ENCODE assay signal across 18 mouse cellular contexts in genomic region chr2:173113796-173114195, GRCm38 (mm10). TPM values are rescaled to one million over a fixed set of nuclear protein-coding genes. Genes with fewer than 3 reads are reported as not detected.
DNase-seq lines count a peak whose midpoint lies in the region; ATAC-seq and TF ChIP-seq lines count a peak whose summit lies in the region.
"Not testable (repeated sequence)": the region's sequence is repeated elsewhere in the genome, so short reads cannot be mapped to it uniquely, and the experiment has no call there.
"Had no signal": no experiment of that assay in that cellular context is flagged by ENCODE, and none has a peak within 500 bp of the region (broad histone marks: within the 10 kb centered on the region; RNA-seq: fewer than 3 reads in every experiment).

No protein-coding gene starts in this region.

- not testable (repeated sequence) for H3K4me3 ChIP-seq in E14TG2a.4 (replicated peaks; ENCODE audit: low read length); brown adipose tissue, adult 24 weeks (ENCODE audit: insufficient read depth, low read depth, low read length); hindbrain, postnatal 0 days (ENCODE audit: low read length); layer of hippocampus, adult 2 months; liver, postnatal 0 days (ENCODE audit: low read depth, low read length); stomach, postnatal 0 days (ENCODE audit: low read depth, low read length)

- not testable (repeated sequence) for H3K9me3 ChIP-seq in E14TG2a.4 (ENCODE audit: low read length); hindbrain, postnatal 0 days (ENCODE audit: low read length); liver, postnatal 0 days (ENCODE audit: low read length); stomach, postnatal 0 days (ENCODE audit: control insufficient read depth, low read length)

- 70% methylated on average over 3 of the region's 3 CpGs for WGBS in hindbrain, postnatal 0 days
- 60% methylated on average over 3 of the region's 3 CpGs for WGBS in liver, postnatal 0 days (ENCODE audit: insufficient replicate concordance)
- WGBS in stomach, postnatal 0 days, result 64% methylated on average over 3 of the region's 3 CpGs

- H3K4me1 ChIP-seq in E14TG2a.4 (replicated peaks; ENCODE audit: low read depth, low read length); brown adipose tissue, adult 24 weeks (ENCODE audit: control insufficient read depth, insufficient read depth, insufficient read length, low read length); hindbrain, postnatal 0 days (ENCODE audit: insufficient read depth, low read length); liver, postnatal 0 days (ENCODE audit: insufficient read depth); stomach, postnatal 0 days (replicated peaks; ENCODE audit: control insufficient read depth, insufficient read depth): not testable (repeated sequence)

- H3K4me2 ChIP-seq in hindbrain, postnatal 0 days (ENCODE audit: low read depth, low read length); liver, postnatal 0 days (ENCODE audit: low read depth, low read length); stomach, postnatal 0 days (replicated peaks; ENCODE audit: low read depth): not testable (repeated sequence)

- H3K9ac ChIP-seq in hindbrain, postnatal 0 days (replicated peaks; ENCODE audit: low read length); liver, postnatal 0 days (replicated peaks); stomach, postnatal 0 days (ENCODE audit: low read length): not testable (repeated sequence)

- TF ChIP-seq CTCF in E14TG2a.4 (conservative IDR thresholded peaks at IDR 0.05; ENCODE audit: low read length), result peak; percentile 75
- peak; percentile 37 for TF ChIP-seq CTCF in hindbrain, postnatal 0 days (IDR thresholded peaks at IDR 0.05; ENCODE audit: low read depth)
- TF ChIP-seq CTCF in layer of hippocampus, adult 2 months (conservative IDR thresholded peaks at IDR 0.05), result peak; percentile 60
- peak; percentile 55 for TF ChIP-seq CTCF in liver, postnatal 0 days (IDR thresholded peaks at IDR 0.05; ENCODE audit: low read depth)
- TF ChIP-seq CTCF in stomach, postnatal 0 days (IDR thresholded peaks at IDR 0.05; ENCODE audit: low read depth), result peak; percentile 40

- TF ChIP-seq EP300 in liver, postnatal 0 days (IDR thresholded peaks at IDR 0.05; ENCODE audit: low read depth); stomach, postnatal 0 days (optimal IDR thresholded peaks at IDR 0.05): not testable (repeated sequence)

- peak overlapping the region; percentile 80 for H3K27ac ChIP-seq in brown adipose tissue, adult 24 weeks (replicated peaks; ENCODE audit: low read depth, low read length)
- not testable (repeated sequence) for H3K27ac ChIP-seq in hindbrain, postnatal 0 days; layer of hippocampus, adult 2 months; liver, postnatal 0 days (ENCODE audit: low read depth); stomach, postnatal 0 days (replicated peaks)

- ATAC-seq in hindbrain, postnatal 0 days; liver, postnatal 0 days; stomach, postnatal 0 days (ENCODE audit: low FRiP score, low TSS enrichment): not testable (repeated sequence)

- peaks cover 36% of the 10 kb centered on the region for H3K27me3 ChIP-seq in E14TG2a.4 (ENCODE audit: insufficient read depth, low read length)
- not testable (repeated sequence) for H3K27me3 ChIP-seq in hindbrain, postnatal 0 days (ENCODE audit: insufficient read depth, low read length); liver, postnatal 0 days (ENCODE audit: insufficient read depth, low read length); stomach, postnatal 0 days (ENCODE audit: control insufficient read depth, insufficient read depth, low read length)

- H3K36me3 ChIP-seq in E14TG2a.4 (ENCODE audit: insufficient read depth, low read length); hindbrain, postnatal 0 days (ENCODE audit: insufficient read depth, low read length); liver, postnatal 0 days (replicated peaks; ENCODE audit: insufficient read depth, low read length); stomach, postnatal 0 days (ENCODE audit: control insufficient read depth, insufficient read depth, low read length): not testable (repeated sequence)

- DNase-seq in ZHBTc4 (ENCODE audit: low read depth, low spot score), result peak; percentile 76
- DNase-seq in hindbrain, postnatal 0 days (ENCODE audit: low spot score); layer of hippocampus, adult 2 months (ENCODE audit: low spot score in 2 of 2); liver, postnatal 0 days; stomach, postnatal 0 days (ENCODE audit: low spot score): not testable (repeated sequence)

RNA-seq across cellular contexts. Expression of gene Ctcfl, which starts 5.5 kb away (rescaled TPM):
- 0.55 TPM in 1 of 2 replicates, not detected in the other for polyA plus RNA-seq in brown adipose tissue, adult 24 weeks (2012; ENCODE audit: insufficient read depth, insufficient read length, missing spikeins)
- total RNA-seq in hindbrain, postnatal 0 days (2014; rRNA removed), result not detected in 2 replicates
- not detected in 2 replicates for polyA plus RNA-seq in hindbrain, postnatal 0 days (2015; fragmentation: Nextera tagmentation; extraction: Ambion mirVana)
- not detected for total RNA-seq in layer of hippocampus, adult 2 months (2021)
- polyA plus RNA-seq in liver, postnatal 0 days (2015; fragmentation: Nextera tagmentation; extraction: Ambion mirVana), result 0.21 and 0.25 TPM in 2 replicates
- 0.07 TPM in 1 of 2 replicates, not detected in the other for polyA plus RNA-seq in stomach, postnatal 0 days (2015; fragmentation: Nextera tagmentation; extraction: Ambion mirVana)
- total RNA-seq: G1E; gastrocnemius, postnatal 25 days; granulocyte monocyte progenitor cell, adult 5-6 weeks had no signal
- polyA plus RNA-seq: adrenal gland, adult 2 months; C2C12; forebrain, embryonic 16.5 days; G1E; inflammation-experienced regulatory T-cells, adult 6 months had no signal

RNA-seq across cellular contexts. Expression of gene Pck1, which starts 39.1 kb away (rescaled TPM):
- polyA plus RNA-seq in brown adipose tissue, adult 24 weeks (2012; ENCODE audit: insufficient read depth, insufficient read length, missing spikeins), result 1,317 and 1,888 TPM in 2 replicates
- 0.21 TPM in 1 of 2 replicates, not detected in the other for total RNA-seq in hindbrain, postnatal 0 days (2014; rRNA removed)
- not detected in 2 replicates for polyA plus RNA-seq in hindbrain, postnatal 0 days (2015; fragmentation: Nextera tagmentation; extraction: Ambion mirVana)
- total RNA-seq in layer of hippocampus, adult 2 months (2021), result not detected
- 414 and 703 TPM in 2 replicates for polyA plus RNA-seq in liver, postnatal 0 days (2015; fragmentation: Nextera tagmentation; extraction: Ambion mirVana)
- polyA plus RNA-seq in stomach, postnatal 0 days (2015; fragmentation: Nextera tagmentation; extraction: Ambion mirVana), result 0.59 and 0.70 TPM in 2 replicates
- total RNA-seq: granulocyte monocyte progenitor cell, adult 5-6 weeks had no signal
- polyA plus RNA-seq: C2C12; embryonic facial prominence, embryonic 13.5 days; forebrain, embryonic 12.5 days; forebrain, embryonic 16.5 days; G1E; hindbrain, embryonic 11.5 days; hindbrain, embryonic 15.5 days; inflammation-experienced regulatory T-cells, adult 6 months had no signal

Comparison
In these comparisons a context has a peak if more than half of its experiments do, and no peak if none do; other contexts are left out.
1. RNA of gene Pck1, which starts 39.1 kb away (polyA plus RNA-seq): 1,317 to 1,888 TPM in brown adipose tissue, adult 24 weeks and 414 to 703 TPM in liver, postnatal 0 days; 0.59 to 0.70 TPM in stomach, postnatal 0 days and not detected in hindbrain, postnatal 0 days; every median in the first group is over 100 times any median in the second.
2. Peak in every context shown above with its lines, with median percentiles within 50 percentile points of each other: CTCF ChIP-seq.